ENCODE assay signal across 15 mouse cellular contexts in genomic region chr5:74880048-74880437, GRCm38 (mm10).
"Had no signal": no experiment of that assay in that cellular context is flagged by ENCODE, and none has a peak within 500 bp of the region (broad histone marks: within the 10 kb centered on the region; RNA-seq: fewer than 3 reads in every experiment).

No protein-coding gene starts in this region.

- H3K27ac ChIP-seq: layer of hippocampus, adult 2 months; liver, embryonic 15.5 days; macrophage had no signal

- H3K9ac ChIP-seq: limb, embryonic 13.5 days; liver, embryonic 15.5 days; lung, embryonic 14.5 days; neural tube, embryonic 15.5 days had no signal

- H3K4me2 ChIP-seq: limb, embryonic 13.5 days; liver, embryonic 11.5 days; liver, embryonic 15.5 days; lung, embryonic 14.5 days; neural tube, embryonic 15.5 days had no signal

- H3K4me1 ChIP-seq: liver, embryonic 15.5 days had no signal

- H3K4me3 ChIP-seq: layer of hippocampus, adult 2 months; limb, embryonic 13.5 days; liver, embryonic 15.5 days; myocyte; neural tube, embryonic 15.5 days had no signal

- DNase-seq: kidney, adult 11 months; kidney, adult 9 months; kidney, postnatal 4 days; right cerebral cortex, adult 18-20 months; right cerebral cortex, postnatal 25 days; thymus, adult 18-20 months; thymus, postnatal 14 days had no signal

- H3K36me3 ChIP-seq: limb, embryonic 13.5 days; liver, embryonic 15.5 days; neural tube, embryonic 15.5 days had no signal

- H3K27me3 ChIP-seq: limb, embryonic 13.5 days; liver, embryonic 15.5 days; neural tube, embryonic 15.5 days had no signal

- H3K9me3 ChIP-seq: liver, embryonic 15.5 days; neural tube, embryonic 15.5 days had no signal
